Mouse (Mus musculus) heart, postnatal 0 days (tissue): ENCODE measurements at regions not wholly inside any gene's neighbourhood (a gene's known extent, or its start where the extent isn't known, plus 50 kb on each side); places are given as distances from the start of the nearest gene placed in this dataset.

Source experiments
- ATAC-seq: fragments of 200-750 bp; cut with Nextera tagmentation; 2 replicates; pipeline ENCODE4 v1.8.0; 2017; ENCODE audit warnings: low read depth, moderate number of reproducible peaks, moderate library complexity; ENCODE audit not compliant: insufficient read depth
- DNase-seq: peaks from one replicate; pipeline ENCODE4 v3.0.0-alpha.2; 2016; ENCODE audit warnings: low spot score
- H3K27ac ChIP-seq: fragments of 300-500 bp; sonication (generic); 2 replicates; pipeline ENCODE4 v1.5.1; 2014; ENCODE audit warnings: low read depth, mild to moderate bottlenecking
- H3K27me3 ChIP-seq: fragments of 300-500 bp; sonication (generic); 2 replicates; pipeline ENCODE4 v1.6.1; 2014; ENCODE audit warnings: low read length, mixed read lengths; ENCODE audit not compliant: control insufficient read depth, insufficient read depth
- H3K36me3 ChIP-seq: fragments of 300-500 bp; sonication (generic); replicated peaks from 2 replicates; pipeline ENCODE4 v1.6.1; 2014; ENCODE audit warnings: low read length, mixed read lengths; ENCODE audit not compliant: control insufficient read depth, insufficient read depth
- H3K4me1 ChIP-seq: fragments of 300-500 bp; sonication (generic); 2 replicates; pipeline ENCODE4 v1.6.1; 2014; ENCODE audit warnings: antibody characterized with exemption; ENCODE audit not compliant: control insufficient read depth, insufficient read depth
- H3K4me2 ChIP-seq: fragments of 300-500 bp; sonication (generic); 2 replicates; pipeline ENCODE4 v1.6.1; 2014; ENCODE audit warnings: low read depth, mild to moderate bottlenecking, low read length, moderate library complexity
- H3K4me3 ChIP-seq: fragments of 300-500 bp; sonication (generic); 2 replicates; pipeline ENCODE4 v1.5.1; 2014; ENCODE audit warnings: low read depth, low read length
- H3K9ac ChIP-seq: fragments of 300-500 bp; sonication (generic); replicated peaks from 2 replicates; pipeline ENCODE4 v1.6.1; 2014; ENCODE audit warnings: low read depth, low read length, mixed read lengths
- H3K9me3 ChIP-seq: fragments of 300-500 bp; sonication (generic); replicated peaks from 2 replicates; pipeline ENCODE4 v1.6.1; 2016; ENCODE audit warnings: low read length; ENCODE audit not compliant: control insufficient read depth
- CTCF ChIP-seq: IDR thresholded peaks from 2 replicates; pipeline ENCODE4 v1.5.1; 2016; ENCODE audit warnings: antibody characterized with exemption, control low read depth, low read depth
- EP300 ChIP-seq: IDR thresholded peaks from 2 replicates; pipeline ENCODE4 v1.6.1; 2016; ENCODE audit warnings: antibody characterized with exemption, low read depth
- WGBS: fragments of 180-500 bp; shearing (Covaris S2); extraction: QIAGEN DNeasy Blood & Tissue Kit; methylation state at CpG from one replicate; pipeline ENCODE4 v1.1.7; 2014; 5-methylcytosine and 5-hydroxymethylcytosine counted together

- WGBS: 8% methylated on average over 17 of the region's 17 CpGs
Measured at GRCm38 (mm10) chr16:30821191-30821910, 221.8 kb downstream of the Fam43a start.

GRCm38 (mm10) chr16:30821911-30822578 is 222.5 kb downstream of the Fam43a start:
- Histone ChIP-seq H3K27ac (peak overlapping the region; percentile 77), H3K36me3 (no peaks in the 10 kb centered on the region), H3K27me3 (no peaks in the 10 kb centered on the region), H3K9me3 (no peaks in the 10 kb centered on the region), H3K4me2 (peak overlapping the region; percentile 52), H3K4me1 (peaks cover 19% of the 10 kb centered on the region), H3K9ac (0 out of 2 replicates have a peak overlapping the region, but pooled peaks have one; percentile 9), H3K4me3 (no peak overlapping the region; the same call in 1 of the 2 replicates)
- ATAC-seq: peak; percentile 34; the same call in 1 of the 2 replicates
- no peak for TF ChIP-seq EP300
- TF ChIP-seq CTCF: no peak
- DNase-seq: peak; percentile 41
- WGBS: 55% methylated on average over 13 of the region's 13 CpGs

More at GRCm38 (mm10) chr16:30821191-30821910, 221.8 kb downstream of the Fam43a start:
- Histone ChIP-seq H3K4me1 (peaks cover 19% of the 10 kb centered on the region), H3K36me3 (no peaks in the 10 kb centered on the region), H3K27ac (peak overlapping the region; percentile 77), H3K9ac (peak overlapping the region; percentile 9; the same call in 1 of the 2 replicates), H3K9me3 (no peaks in the 10 kb centered on the region), H3K4me3 (peak overlapping the region; percentile 23), H3K4me2 (peak overlapping the region; percentile 52), H3K27me3 (no peaks in the 10 kb centered on the region)
- TF ChIP-seq EP300 (peak; percentile 97), CTCF (no peak)
- DNase-seq (peak; percentile 80), ATAC-seq (peak; percentile 85)

GRCm38 (mm10) chr16:30826128-30826527 is 226.6 kb downstream of the Fam43a start:
- H3K9me3 ChIP-seq: no peaks in the 10 kb centered on the region
- no peak for ATAC-seq
- DNase-seq: peak; percentile 40
- no peak overlapping the region for H3K4me3 ChIP-seq
- WGBS: 48% methylated on average over 3 of the region's 3 CpGs
- no peaks in the 10 kb centered on the region for H3K27me3 ChIP-seq
- no peak overlapping the region for H3K4me2 ChIP-seq
- no peak for TF ChIP-seq CTCF
- no peak for TF ChIP-seq EP300
- peak overlapping the region; percentile 59 for H3K27ac ChIP-seq
- peaks cover 11% of the 10 kb centered on the region for H3K4me1 ChIP-seq
- no peaks in the 10 kb centered on the region for H3K36me3 ChIP-seq
- H3K9ac ChIP-seq: no peak overlapping the region

- ATAC-seq (peak; percentile 64), DNase-seq (peak; percentile 62)
- H3K4me2 ChIP-seq: no peak overlapping the region
- no peak overlapping the region for H3K4me3 ChIP-seq
- H3K27ac ChIP-seq: peak overlapping the region; percentile 71
- H3K27me3 ChIP-seq: no peaks in the 10 kb centered on the region
- H3K4me1 ChIP-seq: no peaks in the 10 kb centered on the region
- TF ChIP-seq EP300: no peak; the same call in 1 of the 2 replicates
- TF ChIP-seq CTCF: no peak
- no peaks in the 10 kb centered on the region for H3K36me3 ChIP-seq
- 54% methylated on average over 9 of the region's 9 CpGs for WGBS
- no peak overlapping the region for H3K9ac ChIP-seq
- no peaks in the 10 kb centered on the region for H3K9me3 ChIP-seq
Measured at GRCm38 (mm10) chr16:30827901-30828608, 228.5 kb downstream of the Fam43a start.

- Histone ChIP-seq H3K36me3 (no peaks in the 10 kb centered on the region), H3K9me3 (no peaks in the 10 kb centered on the region), H3K4me2 (no peak overlapping the region), H3K4me1 (0 out of 2 replicates have a peak, but pooled peaks cover 5% of the 10 kb centered on the region), H3K4me3 (no peak overlapping the region), H3K27me3 (no peaks in the 10 kb centered on the region), H3K27ac (no peak overlapping the region), H3K9ac (no peak overlapping the region)
- WGBS: 81% methylated on average over 3 of the region's 3 CpGs
- no peak for TF ChIP-seq CTCF
- TF ChIP-seq EP300: no peak
- ATAC-seq (no peak), DNase-seq (no peak)
Measured at GRCm38 (mm10) chr16:30834561-30834960, 235.0 kb downstream of the Fam43a start.
